Mouse (Mus musculus) bone marrow, adult 2 months (tissue): ENCODE measurements around the gene Lmbrd1. TPM values are rescaled to one million over a fixed set of nuclear protein-coding genes. Genes with fewer than 3 reads are reported as not detected.

Source experiments
- H3K27ac ChIP-seq: fragments of 200-500 bp; 2 replicates; pipeline ENCODE4 v1.5.1; 2012; ENCODE audit warnings: low read depth, mild to moderate bottlenecking, control low read depth, inconsistent platforms, low read length; ENCODE audit not compliant: control insufficient read depth, poor library complexity, insufficient read depth
- H3K4me1 ChIP-seq: fragments of 200-500 bp; 2 replicates; pipeline ENCODE4 v1.6.1; 2011; ENCODE audit warnings: low read length; ENCODE audit not compliant: control insufficient read depth, insufficient read depth
- H3K4me3 ChIP-seq: fragments of 200-500 bp; replicated peaks from 2 replicates; pipeline ENCODE3; 2011; ENCODE audit warnings: mild to moderate bottlenecking, low read depth, low read length, control low read depth; ENCODE audit not compliant: control insufficient read depth
- CTCF ChIP-seq: fragments of 200-500 bp; IDR thresholded peaks from 2 replicates; pipeline ENCODE4 v1.5.1; 2011; ENCODE audit warnings: low read length, control low read depth; ENCODE audit not compliant: control insufficient read depth, insufficient read depth
- POLR2A ChIP-seq: fragments of 200-500 bp; IDR thresholded peaks from 2 replicates; pipeline ENCODE4 v1.6.1; 2011; ENCODE audit warnings: low read depth, mild to moderate bottlenecking, control low read depth, low read length, borderline replicate concordance; ENCODE audit not compliant: control insufficient read depth
- WGBS: fragments of 180-500 bp; shearing (Covaris S2); methylation state at CpG from one replicate; pipeline ENCODE4 v1.1.7; 2018; 5-methylcytosine and 5-hydroxymethylcytosine counted together
- polyA plus RNA-seq: library from polyadenylated mRNA; stranded (reverse); fragments of >200 nt; gene quantifications from 2 replicates; pipeline ENCODE4 v1.2.4, GENCODE M21; 2011; ENCODE audit warnings: low replicate concordance; ENCODE audit not compliant: missing spikeins, insufficient read depth, insufficient read length

Gene Lmbrd1
- polyA plus RNA-seq, 1 experiment, result 12.5 TPM

DNA sequence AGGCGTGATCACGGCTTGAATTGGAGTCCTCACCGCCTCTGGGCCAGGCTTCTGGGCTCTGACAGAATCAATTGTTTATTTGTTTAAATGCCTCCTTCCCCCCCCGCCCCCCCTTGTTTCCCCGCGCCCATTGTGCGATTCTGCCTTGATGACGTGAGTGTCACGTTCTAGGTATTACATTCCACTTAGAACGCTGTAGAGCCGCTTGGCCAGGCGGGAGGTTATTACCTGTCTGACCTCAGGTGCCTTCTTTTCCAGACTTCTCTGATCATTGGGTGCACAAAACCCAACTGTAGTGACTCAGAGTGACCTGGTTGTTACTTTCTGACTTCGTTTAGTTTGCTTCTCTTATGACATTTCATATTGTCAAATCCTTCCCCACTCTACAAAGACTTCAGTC is 641 bp downstream of the Lmbrd1 start:
- peak overlapping the region; percentile 94 for H3K4me3 ChIP-seq
- no peak for TF ChIP-seq POLR2A
- WGBS, result 1% methylated on average over 13 of the region's 13 CpGs
- H3K4me1 ChIP-seq, result peaks cover 3% of the 10 kb centered on the region
- H3K27ac ChIP-seq, result peak overlapping the region; percentile 91

DNA sequence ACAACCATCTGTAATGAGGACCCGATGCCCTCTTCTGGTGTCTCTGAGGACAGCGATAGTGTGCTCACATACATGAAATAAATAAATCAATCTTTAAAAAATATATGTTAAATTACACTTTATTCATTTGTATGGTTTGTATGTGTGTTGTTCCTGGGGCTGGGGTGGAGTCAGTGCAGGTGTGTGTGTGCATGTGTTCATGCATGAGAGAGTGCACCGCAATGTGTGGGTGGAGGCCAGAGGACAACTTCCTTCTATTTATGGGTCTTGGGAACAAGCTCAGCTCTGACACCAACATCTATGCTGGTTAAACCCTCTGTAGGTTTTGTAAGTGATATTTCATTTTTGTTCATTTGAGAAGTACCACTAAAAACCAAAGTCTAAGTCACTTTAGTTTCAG is 2.6 kb downstream of the Lmbrd1 start:
- TF ChIP-seq CTCF, result no peak
- TF ChIP-seq POLR2A, result no peak
- H3K4me3 ChIP-seq, result no peak overlapping the region
- H3K4me1 ChIP-seq, result peaks cover 6% of the 10 kb centered on the region
- no peak overlapping the region for H3K27ac ChIP-seq
- 89% methylated on average over 3 of the region's 3 CpGs for WGBS

DNA sequence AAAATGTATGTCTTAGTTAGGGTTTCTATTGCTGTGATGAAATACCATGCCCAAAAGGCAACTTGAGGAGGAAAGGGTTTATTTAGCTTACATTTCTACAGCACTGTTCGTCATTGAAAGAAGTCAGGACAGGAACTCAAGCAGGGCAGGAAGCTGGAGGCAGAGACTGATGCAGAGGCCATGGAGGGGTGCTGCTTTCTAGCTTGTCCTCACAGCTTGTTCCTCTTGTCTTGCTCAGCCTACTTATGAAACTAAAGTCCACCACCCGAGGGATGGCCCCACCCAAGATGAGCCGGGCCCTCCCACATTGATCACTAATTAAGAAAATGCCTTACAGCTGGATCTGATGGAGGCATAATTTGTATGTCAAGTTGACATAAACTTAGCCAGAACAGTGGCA is 3.5 kb downstream of the Lmbrd1 start:
- Histone ChIP-seq H3K4me3 (no peak overlapping the region), H3K27ac (no peak overlapping the region), H3K4me1 (peaks cover 6% of the 10 kb centered on the region)
- TF ChIP-seq POLR2A (no peak), CTCF (no peak)
- 52% methylated on average over 3 of the region's 3 CpGs for WGBS

DNA sequence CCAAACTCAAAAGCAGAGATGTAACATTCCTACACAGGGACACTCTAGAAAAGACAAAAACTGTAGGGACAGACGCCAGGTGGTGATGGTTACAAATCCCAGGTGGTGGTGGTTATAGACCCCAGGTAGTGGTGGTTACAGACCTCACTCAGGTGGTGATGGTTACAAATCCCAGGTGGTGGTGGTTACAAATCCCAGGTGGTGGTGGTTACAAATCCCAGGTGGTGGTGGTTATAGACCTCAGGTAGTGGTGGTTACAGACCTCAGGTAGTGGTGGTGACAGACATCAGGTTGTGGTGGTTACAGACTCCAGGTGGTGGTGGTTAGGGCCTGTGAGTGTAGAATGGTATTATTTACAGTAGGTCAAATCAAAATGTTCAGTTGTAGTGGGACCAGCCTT is 5.5 kb downstream of the Lmbrd1 start:
- no peak for TF ChIP-seq POLR2A
- TF ChIP-seq CTCF, result no peak
- WGBS, result 63% methylated on average over 1 of the region's 1 CpGs
- Histone ChIP-seq H3K4me3 (no peak overlapping the region), H3K4me1 (peaks cover 6% of the 10 kb centered on the region), H3K27ac (no peak overlapping the region)

DNA sequence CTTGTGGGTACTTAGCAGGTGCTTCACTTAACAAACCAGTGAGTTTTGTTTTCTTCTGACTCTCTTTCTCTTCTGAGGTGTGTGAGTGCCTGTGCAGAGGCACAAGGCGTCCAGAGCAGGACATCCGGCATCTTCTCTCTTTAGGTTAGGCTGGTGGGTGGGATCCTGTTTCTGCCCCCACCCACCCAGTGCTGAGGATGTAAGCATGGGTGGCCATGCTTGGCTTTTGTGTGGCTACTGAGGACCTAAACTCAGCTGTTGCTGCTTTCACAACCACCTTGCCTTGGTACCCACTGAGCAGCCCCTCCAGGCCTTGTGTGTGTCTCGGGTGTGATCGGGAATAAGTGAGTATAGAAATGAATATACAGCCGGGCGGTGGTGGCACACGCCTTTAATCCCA is 7.2 kb downstream of the Lmbrd1 start:
- Histone ChIP-seq H3K27ac (peak overlapping the region; percentile 31; the same call in 1 of the 2 replicates), H3K4me1 (peaks cover 2% of the 10 kb centered on the region), H3K4me3 (no peak overlapping the region)
- WGBS, result 83% methylated on average over 7 of the region's 7 CpGs
- TF ChIP-seq CTCF, result no peak
- no peak for TF ChIP-seq POLR2A

DNA sequence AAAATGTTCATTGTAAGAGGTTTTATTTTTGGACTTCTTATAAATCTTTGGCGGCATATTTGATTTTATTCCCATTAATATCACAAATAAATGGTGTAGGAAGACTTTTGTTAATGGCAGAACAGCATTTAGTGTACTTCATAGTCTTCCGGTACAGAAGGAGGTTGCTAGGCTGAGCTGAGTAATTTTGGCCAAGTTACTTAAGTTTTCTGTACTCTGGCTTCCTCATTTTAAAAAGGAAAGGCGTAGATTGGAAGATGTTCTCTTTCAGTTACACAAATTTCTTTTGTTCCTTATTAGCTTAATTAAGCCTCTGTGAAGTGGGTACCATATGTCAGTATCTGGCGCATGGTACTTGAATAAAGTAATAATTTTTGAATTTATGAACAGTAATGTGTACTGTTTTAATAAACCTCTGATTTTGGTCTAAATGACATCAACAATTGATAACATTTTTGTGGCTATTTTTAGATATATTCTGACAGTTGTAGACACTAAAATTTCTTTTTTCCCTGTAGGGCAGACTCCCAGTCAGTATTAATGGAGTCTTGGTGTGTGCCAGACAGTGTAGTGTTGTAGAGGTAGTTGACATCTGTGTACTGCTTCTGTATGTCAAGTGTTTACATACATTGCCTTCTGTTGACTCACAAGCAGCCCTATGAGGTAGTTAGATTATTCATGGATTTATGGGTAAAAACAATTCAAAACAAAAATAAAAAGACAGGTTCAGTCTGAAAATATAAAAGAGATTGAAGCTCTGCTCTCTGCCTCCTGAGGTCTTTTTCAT is 8.0 kb downstream of the Lmbrd1 start:
- WGBS, result 62% methylated on average over 4 of the region's 4 CpGs
- Histone ChIP-seq H3K27ac (no peak overlapping the region), H3K4me1 (peaks cover 2% of the 10 kb centered on the region), H3K4me3 (no peak overlapping the region)
- TF ChIP-seq CTCF (no peak), POLR2A (no peak)

DNA sequence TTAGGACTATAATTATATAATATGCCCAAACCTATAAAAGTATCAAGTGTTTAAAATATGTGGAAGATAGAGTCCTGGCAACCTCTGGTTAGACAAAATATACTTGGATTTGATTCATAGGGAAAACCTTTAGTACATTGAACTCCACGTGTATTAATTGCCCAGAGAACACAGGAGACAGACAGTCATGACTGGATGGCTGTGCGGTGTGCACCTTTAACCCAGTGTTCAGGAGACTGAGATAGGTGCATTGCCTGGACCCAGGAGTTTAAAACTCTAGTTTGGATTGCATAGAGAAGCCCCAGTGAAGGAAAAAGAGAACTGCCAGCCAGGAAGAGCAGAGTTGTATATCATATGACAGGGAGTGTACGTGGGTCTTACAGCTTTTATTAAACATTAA is 19.2 kb downstream of the Lmbrd1 start:
- 73% methylated on average over 3 of the region's 3 CpGs for WGBS
- Histone ChIP-seq H3K4me3 (no peak overlapping the region), H3K27ac (no peak overlapping the region)

DNA sequence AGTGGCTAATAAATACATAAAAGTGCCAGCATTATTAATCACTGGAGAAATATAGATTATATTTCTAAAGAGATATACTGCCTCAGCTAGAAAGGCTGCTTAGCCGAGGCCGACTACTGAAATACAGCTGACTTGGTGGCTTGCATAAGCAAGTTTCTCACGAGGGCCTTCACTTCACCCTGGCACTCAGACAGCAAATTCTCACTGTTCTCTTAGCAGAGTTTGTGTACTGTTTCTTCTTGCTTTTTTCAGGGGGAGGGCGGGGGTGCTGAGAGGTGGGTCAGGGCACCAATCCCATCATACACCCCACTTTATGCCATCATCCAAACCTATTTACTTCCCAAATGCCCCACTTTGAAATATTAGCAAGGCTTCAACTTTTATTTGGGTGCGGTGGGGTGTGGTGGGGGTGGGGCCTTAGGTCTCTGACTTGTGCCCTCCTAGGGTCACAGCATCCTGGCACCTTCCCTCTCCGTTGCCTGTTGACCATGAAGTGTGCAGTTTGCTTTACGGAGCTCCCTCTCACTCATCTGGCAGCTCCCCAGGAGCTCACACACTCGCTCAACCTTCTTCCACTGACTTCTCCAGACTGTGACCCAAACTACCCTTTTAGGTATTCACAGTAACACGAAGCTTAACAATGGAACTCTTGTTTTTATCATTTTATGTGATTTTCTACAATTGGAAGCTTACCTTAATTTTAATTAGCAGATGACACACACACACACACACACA is 19.9 kb downstream of the Lmbrd1 start:
- WGBS, result 73% methylated on average over 9 of the region's 9 CpGs
- TF ChIP-seq CTCF (no peak), POLR2A (no peak)
- no peak overlapping the region for H3K4me3 ChIP-seq
- H3K4me1 ChIP-seq, result peaks cover 1% of the 10 kb centered on the region; the same call in 1 of the 2 replicates
- H3K27ac ChIP-seq, result no peak overlapping the region

More for the DNA sequence above, 19.2 kb downstream of the Lmbrd1 start:
- no peak for TF ChIP-seq CTCF
- no peak for TF ChIP-seq POLR2A
- H3K4me1 ChIP-seq, result peaks cover 1% of the 10 kb centered on the region; the same call in 1 of the 2 replicates

DNA sequence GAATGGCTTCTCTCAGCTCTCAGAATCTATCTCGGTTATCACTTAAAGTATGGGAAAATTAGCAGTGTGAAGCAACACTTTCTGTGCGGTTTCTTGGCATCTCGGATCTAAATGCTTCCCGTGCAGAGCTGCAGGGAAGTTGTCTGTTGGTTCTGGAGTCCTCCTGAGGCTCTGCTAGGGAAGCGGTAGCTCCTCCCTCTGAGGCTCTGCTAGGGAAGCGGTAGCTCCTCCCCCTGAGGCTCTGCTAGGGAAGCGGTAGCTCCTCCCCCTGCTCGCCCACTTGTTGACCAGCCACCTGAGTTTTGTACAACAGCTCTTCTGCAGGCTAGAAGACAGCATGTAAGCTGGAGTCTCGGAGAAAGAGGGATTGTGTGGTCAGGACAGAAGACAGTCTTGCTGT is 20.9 kb downstream of the Lmbrd1 start:
- Histone ChIP-seq H3K27ac (no peak overlapping the region), H3K4me3 (no peak overlapping the region), H3K4me1 (peaks cover 1% of the 10 kb centered on the region; the same call in 1 of the 2 replicates)
- WGBS, result 11% methylated on average over 9 of the region's 9 CpGs
- no peak for TF ChIP-seq CTCF
- TF ChIP-seq POLR2A, result no peak
